Mouse (Mus musculus) heart, adult 9 months (tissue): Measurements from ENCODE around the gene Ehbp1l1.

ENCODE experiments used
- DNase-seq, 2 experiments: peaks; one replicate each; pipeline ENCODE4 v3.0.0; 2022; ENCODE audit warnings: low spot score in 2 of 2

Ehbp1l1 gene

DNA sequence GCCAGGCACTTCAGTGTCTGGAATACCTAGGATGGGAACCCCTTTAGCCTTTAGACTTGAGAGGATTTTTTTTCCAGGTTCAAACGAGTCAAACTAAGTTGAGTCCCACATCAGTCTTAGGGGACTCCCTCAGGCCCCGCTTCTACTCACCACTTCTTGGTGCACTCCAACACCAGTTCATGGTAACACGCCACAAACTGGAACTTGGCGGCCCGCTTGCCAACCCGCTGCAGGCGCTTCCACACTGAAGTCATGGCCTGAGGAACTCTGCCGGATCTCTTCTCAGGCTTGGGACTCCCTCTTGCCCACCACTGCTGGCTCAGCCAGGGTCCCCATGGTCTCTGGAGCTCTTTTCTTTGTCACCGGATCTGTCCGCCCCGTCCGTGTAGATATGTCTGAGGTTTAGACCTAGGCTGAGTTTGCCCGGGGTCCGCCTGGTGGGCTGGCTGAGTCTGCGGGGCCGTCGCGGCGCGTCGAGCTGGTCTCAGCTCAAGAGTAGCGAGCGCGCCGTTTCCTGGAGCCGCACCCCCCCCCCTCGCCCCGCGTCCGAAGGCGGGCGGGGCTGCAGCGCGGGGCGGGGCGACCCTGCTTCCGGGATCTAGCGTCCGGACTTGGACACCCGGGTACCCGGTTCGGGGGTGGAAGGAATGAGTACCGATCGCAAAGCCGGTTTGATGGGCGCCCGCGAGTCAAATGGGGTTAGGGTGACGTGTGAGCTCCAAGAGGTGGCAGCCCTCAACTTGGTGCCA is at the start of gene Ehbp1l1:
Gene Ehbp1l1, minus strand, starts transcription at position 551 of the 749 bp plus-strand sequence.
- peak; percentile 75 to 77 for DNase-seq

GRCm38 (mm10) chr19:5770925-5771860 is 45.1 kb upstream of the Ehbp1l1 start, which contains the start of gene Scyl1:
Scyl1 (minus strand) TSS chr19:5771419.
- peak; percentile 94 to 96 for DNase-seq

- peak in 1 of 2 experiments; percentile 17 for DNase-seq
Observed at GRCm38 (mm10) chr19:5770311-5770710, 44.2 kb upstream of the Ehbp1l1 start.

DNA sequence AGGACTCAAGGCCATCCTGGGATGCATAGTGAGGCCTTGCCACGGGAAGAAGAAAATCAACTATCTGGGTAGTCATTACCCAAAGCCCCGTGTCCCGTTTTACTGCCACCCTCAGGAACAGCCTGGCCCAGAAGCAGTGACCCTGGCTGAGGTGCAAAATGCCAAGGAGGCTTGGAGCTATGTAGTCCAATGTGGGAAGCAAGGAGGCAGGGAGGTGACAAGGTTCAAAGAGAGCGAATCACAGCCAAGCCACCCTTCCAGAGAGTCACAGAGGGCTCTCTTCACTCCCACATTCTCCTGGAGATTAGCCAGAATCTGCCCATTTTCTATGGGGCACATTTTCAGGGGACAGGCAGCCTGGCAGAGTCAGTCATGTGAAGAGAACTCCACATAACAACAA is 41.2 kb upstream of the Ehbp1l1 start:
- DNase-seq: no peak

GRCm38 (mm10) chr19:5763163-5763562 is 37.0 kb upstream of the Ehbp1l1 start:
- DNase-seq: no peak

GRCm38 (mm10) chr19:5758878-5759403 is 32.8 kb upstream of the Ehbp1l1 start:
- no peak for DNase-seq

- DNase-seq: no peak
Observed at GRCm38 (mm10) chr19:5756991-5757636, 31.0 kb upstream of the Ehbp1l1 start.

DNA sequence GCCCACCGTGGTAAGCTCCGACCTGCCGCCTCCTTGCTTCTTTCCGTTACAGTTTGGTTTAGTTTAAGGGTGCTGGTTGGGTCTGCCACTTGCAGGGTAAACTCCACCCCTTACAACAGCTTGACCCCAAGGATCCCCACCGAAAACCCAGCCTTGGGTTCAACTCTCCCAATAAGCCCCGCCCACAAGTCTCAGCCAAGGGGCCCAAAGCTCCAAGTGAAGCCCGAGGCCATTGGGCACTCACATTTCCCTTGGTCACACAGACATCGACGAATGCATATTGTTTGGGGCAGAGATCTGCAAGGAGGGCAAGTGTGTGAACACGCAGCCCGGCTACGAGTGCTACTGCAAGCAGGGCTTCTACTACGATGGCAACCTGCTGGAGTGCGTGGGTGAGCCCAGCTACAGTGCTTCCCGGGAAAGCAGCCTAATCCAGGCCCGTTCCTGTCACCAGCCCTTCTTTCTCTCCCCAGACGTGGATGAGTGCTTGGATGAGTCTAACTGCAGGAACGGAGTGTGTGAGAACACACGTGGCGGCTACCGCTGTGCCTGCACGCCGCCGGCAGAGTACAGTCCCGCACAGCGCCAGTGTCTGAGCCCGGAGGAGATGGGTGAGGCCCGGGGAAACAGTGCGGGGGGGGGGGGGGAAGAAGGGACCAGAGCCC is 30.3 kb upstream of the Ehbp1l1 start:
- no peak for DNase-seq

DNA sequence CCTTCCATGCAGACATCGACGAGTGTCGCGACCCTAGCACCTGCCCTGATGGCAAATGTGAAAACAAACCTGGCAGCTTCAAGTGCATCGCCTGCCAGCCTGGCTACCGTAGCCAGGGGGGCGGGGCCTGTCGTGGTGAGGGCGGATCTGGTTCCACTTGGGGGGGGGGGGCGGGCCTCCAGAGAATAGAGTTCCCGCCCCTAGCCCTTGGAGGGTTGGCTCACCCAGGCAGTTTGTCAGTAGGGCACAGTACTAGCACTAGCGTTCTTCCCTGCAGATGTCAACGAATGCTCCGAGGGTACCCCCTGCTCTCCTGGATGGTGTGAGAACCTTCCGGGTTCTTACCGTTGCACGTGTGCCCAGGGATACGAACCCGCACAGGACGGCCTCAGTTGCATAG is 25.6 kb upstream of the Ehbp1l1 start:
- no peak for DNase-seq

DNA sequence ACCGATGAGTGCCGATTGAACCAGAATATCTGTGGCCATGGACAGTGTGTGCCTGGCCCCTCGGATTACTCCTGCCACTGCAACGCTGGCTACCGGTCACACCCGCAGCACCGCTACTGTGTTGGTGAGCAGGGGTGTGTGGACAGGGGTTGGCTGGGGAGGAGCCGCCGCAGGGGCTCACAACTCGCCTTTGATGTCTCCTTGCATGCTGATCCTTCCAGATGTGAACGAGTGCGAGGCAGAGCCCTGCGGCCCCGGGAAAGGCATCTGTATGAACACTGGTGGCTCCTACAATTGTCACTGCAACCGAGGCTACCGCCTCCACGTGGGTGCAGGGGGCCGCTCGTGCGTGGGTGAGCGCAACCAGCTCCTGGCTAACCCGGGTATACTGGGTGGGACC is 24.8 kb upstream of the Ehbp1l1 start:
- no peak for DNase-seq

DNA sequence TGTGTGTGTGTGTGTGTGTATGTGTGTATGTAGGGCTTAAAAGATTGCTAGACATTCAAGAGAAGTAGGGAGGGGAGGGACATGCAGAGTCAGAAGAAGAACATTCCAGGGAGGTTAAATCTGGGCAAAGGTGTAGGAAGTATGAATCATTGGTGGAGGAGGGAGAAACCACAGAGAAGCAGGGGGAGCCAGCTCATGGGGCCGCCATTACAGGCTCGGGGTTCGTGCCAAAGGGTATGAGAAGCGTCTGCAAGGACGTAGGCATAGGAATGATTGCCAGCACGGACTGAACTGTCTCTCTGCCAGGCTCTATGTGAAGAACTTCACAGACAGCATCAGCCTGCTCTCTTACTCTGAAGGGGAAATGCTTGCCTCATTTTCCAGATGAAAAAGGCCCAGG is 23.4 kb upstream of the Ehbp1l1 start:
- DNase-seq: no peak

DNA sequence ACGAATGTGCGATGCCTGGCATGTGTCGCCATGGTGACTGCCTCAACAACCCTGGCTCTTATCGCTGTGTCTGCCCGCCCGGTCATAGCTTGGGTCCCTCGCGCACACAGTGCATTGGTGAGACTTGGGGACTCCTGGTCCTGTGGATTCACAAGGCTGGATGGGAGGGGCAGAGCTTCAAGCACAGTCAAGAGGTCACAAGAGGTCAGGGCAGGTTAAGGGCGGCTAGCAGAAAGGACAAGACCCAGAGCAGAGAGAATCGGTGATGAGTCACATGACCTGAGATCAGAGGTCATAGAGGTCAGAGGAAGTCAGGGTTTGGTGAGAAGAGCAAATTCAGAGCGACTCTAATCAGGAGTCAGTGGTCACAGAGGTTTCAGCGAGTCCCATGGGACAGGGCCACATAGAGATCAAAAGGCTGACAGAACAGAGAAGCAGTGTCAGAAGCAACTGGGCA is 20.8 kb upstream of the Ehbp1l1 start:
- DNase-seq: no peak

DNA sequence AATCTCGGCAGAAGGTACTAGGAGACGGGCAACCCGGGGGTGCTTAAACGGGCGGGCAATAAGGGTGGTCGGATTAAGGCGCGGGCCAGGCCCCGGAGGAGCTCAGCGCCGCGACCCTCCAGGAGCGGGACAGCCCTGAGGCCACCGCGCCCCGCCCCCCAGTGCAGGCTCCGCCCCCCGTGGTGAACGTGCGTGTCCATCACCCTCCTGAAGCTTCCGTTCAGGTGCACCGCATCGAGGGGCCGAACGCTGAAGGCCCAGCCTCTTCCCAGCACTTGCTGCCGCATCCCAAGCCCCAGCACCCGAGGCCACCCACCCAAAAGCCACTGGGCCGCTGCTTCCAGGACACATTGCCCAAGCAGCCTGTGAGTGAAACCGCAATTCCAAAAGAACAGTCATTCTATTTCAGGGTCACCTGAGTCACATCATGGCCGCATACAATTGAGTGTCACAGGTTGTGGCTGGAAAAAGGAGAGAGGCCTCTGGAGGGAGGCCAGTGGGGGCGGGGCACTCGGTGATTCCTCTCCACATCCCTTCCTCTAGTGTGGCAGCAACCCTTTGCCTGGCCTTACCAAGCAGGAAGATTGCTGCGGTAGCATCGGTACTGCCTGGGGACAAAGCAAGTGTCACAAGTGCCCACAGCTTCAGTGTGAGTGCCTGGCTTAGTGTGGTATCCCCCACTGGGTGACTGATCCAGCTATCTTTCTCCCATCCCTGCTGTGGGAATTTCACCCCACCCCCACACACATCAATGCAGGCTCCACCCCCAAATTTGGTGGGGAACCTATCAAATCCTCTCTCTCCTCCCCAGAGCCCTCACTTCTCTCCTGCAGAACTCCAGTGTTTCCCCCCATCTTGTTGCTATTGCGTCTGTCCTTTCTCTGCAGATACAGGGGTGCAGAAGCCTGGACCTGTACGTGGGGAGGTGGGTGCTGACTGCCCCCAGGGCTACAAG is 19.9 kb upstream of the Ehbp1l1 start:
- DNase-seq: no peak

DNA sequence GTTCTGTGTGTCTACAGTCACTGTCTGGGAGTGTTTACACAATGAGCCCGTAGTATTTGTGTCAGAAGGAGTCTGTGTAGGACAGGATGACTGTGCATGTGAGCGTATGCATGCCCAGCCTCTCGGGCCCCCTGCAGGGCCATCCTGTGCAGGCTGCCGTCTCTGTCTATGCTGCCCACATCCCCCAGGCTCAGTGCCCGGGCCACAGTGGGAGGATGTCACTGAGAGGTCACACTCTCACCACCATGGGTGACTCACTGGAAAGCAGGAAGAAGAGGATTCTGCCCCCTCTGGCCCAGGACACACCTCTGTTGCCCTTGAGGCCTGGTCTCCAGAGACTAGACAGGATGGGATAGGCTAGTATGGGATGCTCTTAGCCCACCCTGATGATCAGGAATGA is 17.5 kb upstream of the Ehbp1l1 start:
- DNase-seq: no peak

- DNase-seq: no peak
Observed at GRCm38 (mm10) chr19:5742241-5742641, 16.1 kb upstream of the Ehbp1l1 start.

GRCm38 (mm10) chr19:5741641-5742240 is 15.6 kb upstream of the Ehbp1l1 start:
- peak; percentile 82 to 86 for DNase-seq

DNA sequence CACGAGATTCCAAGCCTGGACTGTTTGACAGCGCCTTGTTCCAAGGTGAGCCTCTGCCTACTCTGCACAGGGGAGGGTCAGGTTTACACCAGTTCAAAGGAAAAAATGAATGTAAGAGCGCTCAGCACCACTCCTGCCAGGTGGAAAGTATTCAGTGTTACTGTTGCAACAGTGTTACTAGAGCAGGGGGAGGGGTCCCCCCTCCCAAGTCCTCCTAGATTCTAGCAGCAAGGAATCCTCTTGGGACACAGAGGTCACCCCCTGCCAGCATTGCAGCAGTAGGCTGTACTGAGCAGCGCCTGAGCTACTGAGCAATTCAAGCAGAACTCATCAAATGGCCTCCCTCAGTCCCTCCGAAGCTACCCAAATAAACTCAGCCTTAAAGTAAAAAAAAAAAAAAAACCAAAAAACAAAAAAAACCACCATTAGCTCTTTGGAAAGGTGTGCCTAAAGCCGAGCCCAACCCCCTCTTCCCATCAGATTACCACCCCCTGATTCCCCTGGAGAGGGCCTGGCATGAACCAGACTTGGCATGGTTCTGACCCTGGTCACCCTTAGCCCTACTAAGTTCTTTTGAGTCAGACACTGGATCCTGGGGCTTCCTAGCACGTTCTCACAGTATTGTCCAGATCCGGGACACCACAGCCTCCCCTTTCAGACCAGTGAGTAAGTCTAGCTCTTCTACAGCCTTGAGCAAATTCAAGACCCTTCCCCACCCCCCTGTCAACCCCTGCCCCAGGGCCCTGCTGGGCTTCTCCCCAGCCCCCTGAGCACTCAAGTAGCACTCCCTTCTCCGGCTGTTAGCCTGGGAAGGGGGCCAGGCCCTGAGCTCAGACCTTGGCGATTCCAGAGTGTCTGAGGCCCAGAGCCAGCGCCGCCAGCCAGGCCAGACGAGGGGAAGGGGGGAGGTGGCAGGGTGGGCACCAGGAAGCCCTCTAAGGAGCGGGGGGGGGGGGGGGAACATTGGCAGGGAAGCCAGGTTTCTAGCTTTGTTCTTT is 14.5 kb upstream of the Ehbp1l1 start, which contains the start of gene Ltbp3:
Gene Ltbp3, plus strand, starts transcription at position 585 of the 998 bp plus-strand sequence.
- peak; percentile 70 to 78 for DNase-seq

DNA sequence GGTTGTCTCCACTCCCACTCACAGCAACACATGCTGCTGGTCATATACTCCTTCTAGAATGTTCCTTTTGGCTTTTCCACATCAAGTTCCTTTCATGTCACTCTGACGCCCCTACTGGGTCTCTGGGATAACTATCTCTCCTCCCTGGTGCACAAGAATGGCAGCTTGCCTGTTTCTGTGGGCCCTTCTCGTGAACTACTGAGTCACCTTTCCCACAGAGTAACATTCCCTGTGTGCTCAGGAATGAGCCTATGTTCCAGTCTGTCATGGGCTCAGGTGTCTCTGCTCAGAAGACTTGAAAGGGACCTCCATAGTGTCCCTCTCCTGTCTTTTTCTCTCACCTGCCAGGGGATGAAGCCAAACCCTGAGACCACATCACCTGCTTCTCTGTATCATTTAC is 13.3 kb upstream of the Ehbp1l1 start:
- no peak for DNase-seq
